Mouse (Mus musculus) adrenal gland, adult 8-10 months (tissue): ENCODE data around the gene Dnah5. TPM values are rescaled to one million over a fixed set of nuclear protein-coding genes. Genes with fewer than 3 reads are reported as not detected.

Source experiments
- DNase-seq: peaks from one replicate; pipeline ENCODE4 v3.0.0; 2022
- total RNA-seq, 4 experiments: library from RNA; stranded (reverse); gene quantifications; 2 replicates each; pipeline ENCODE4 v1.2.4; 2022

The Dnah5 gene
- total RNA-seq, 4 experiments from 2014 or later = 0.03 to 0.10 (median 0.09) TPM

DNA sequence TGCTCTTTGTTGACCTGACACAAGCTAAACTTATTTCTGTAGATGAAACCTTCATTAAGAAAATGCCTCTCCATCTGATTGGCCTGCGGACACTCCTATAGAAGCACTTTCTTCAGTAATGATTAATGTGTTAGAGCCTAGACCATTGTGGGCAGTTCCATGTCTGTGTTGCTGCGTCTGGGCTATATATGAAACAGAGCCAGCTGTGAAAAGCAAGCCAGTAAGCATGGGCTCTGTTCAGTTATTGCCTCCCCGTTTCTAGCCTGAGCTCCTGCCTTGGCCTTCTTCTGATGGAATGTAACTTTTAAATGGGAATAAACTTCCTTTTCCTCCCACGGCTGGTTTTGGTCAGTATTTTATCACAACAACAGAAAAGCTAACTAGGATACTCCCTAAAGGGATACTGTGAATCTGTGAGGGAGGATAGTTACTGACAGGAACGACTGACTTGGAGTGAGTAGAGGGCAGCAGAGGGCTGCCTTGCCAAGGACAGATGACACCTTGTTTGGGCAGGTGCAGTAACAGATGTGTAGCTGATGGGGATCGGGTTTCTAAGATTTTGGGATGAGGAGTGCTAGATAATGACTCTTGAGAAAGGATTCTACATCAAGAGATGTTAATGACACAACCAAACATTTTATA is 270.3 kb downstream of the Dnah5 start:
- no peak for DNase-seq

DNA sequence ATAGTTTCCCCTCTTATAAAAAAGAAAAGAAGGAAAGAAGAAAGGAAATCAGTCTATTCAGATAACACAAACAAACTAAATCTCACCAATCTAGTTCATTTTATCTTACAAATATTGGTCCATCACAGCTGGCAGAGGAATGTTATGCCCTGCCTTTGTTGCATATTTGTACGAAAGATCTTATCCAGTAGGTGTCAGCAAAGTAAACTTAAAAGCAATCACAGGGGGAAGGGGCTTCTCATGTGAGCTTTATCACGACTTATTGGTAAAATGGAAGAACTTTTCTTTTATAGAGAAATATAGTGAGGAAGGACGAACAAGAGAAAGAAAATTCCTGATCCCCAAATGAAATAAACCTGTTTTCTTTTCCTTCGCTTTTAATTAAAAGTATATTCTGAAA is 299.3 kb downstream of the Dnah5 start:
- DNase-seq = no peak

DNA sequence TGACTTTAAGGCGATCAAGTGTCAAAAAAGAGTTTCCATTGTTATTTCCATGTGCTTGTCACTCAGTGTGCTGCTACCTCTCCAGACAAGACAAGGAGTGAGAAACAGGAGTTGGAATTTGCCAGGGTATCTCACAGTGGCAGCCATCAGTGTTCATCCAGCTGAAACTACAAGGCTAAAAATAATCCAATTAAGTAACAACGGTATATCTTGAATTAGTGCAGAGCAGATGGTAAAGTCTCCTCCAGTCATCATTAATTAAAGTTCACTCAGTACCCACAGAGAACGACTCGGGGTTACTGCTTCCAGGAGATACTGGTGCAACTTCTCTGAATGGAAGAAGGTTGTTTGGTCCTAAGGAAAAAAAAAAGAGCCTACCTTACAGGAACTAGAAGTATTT is 311.6 kb downstream of the Dnah5 start:
- no peak for DNase-seq

Other genes starting within 250 kb of the Dnah5 start
- gene Trio, start 177.9 kb upstream of the Dnah5 start, total RNA-seq = 10 to 100 TPM; 57.9 to 84.0 (median 69.8) TPM